Mouse (Mus musculus) central nervous system, embryonic 18 days (tissue): Measurements from ENCODE around the gene Med1. TPM values are rescaled to one million over a fixed set of nuclear protein-coding genes. Genes with fewer than 3 reads are reported as not detected.

Source experiments
- polyA plus RNA-seq: library from polyadenylated mRNA; depleted of rRNA; stranded (reverse); fragments of >200 nt; gene quantifications from 2 replicates; pipeline ENCODE4 v1.2.3, GENCODE M21; 2012; rRNA removed

The Med1 gene
- 28.4 and 28.8 TPM in 2 replicates for polyA plus RNA-seq

GRCm38 (mm10) chr11:98192901-98193805 is at the start of gene Med1:
Gene Med1, minus strand, starts transcription at chr11:98193293.

GRCm38 (mm10) chr11:98202641-98203350 is 9.7 kb upstream of the Med1 start, which contains the start of gene Cdk12:
Gene Cdk12, plus strand, starts transcription at chr11:98203059.

GRCm38 (mm10) chr11:98149786-98150624 is 43.1 kb downstream of the Med1 start, which contains the start of gene Fbxl20:
Gene Fbxl20, minus strand, starts transcription at chr11:98150403.

Other genes starting within 250 kb of the Med1 start
- gene Plxdc1, start 206.8 kb downstream of the Med1 start, polyA plus RNA-seq = 1.9 and 2.0 TPM in 2 replicates
- gene Arl5c, start 197.1 kb downstream of the Med1 start, polyA plus RNA-seq = 2.5 and 2.6 TPM in 2 replicates
- 66.5 and 74.5 TPM in 2 replicates for gene Cacnb1, start 170.3 kb downstream of the Med1 start, polyA plus RNA-seq
- gene Rpl19, start 166.6 kb downstream of the Med1 start, polyA plus RNA-seq = 1,228 and 1,257 TPM in 2 replicates
- 3.4 and 5.6 TPM in 2 replicates for gene Stac2, start 139.8 kb downstream of the Med1 start, polyA plus RNA-seq
- 23.2 and 24.2 TPM in 2 replicates for gene Fbxl20, start 42.9 kb downstream of the Med1 start, polyA plus RNA-seq
- gene Cdk12, start 9.8 kb upstream of the Med1 start, polyA plus RNA-seq = 16.0 and 16.2 TPM in 2 replicates
- 66.9 and 87.9 TPM in 2 replicates for gene Neurod2, start 136.4 kb upstream of the Med1 start, polyA plus RNA-seq
- gene Ppp1r1b, start 155.1 kb upstream of the Med1 start, polyA plus RNA-seq = 35.9 and 57.7 TPM in 2 replicates
- 57.5 and 63.6 TPM in 2 replicates for gene Stard3, start 165.1 kb upstream of the Med1 start, polyA plus RNA-seq
- 0.31 and 3.6 TPM in 2 replicates for gene Tcap, start 190.5 kb upstream of the Med1 start, polyA plus RNA-seq
- gene Pnmt, start 193.2 kb upstream of the Med1 start, polyA plus RNA-seq = 1.5 and 1.6 TPM in 2 replicates
- gene Pgap3, start 207.2 kb upstream of the Med1 start, polyA plus RNA-seq = 10.6 and 11.1 TPM in 2 replicates
- gene Erbb2, start 219.2 kb upstream of the Med1 start, polyA plus RNA-seq = 4.1 and 4.2 TPM in 2 replicates
- gene Mien1, start 245.7 kb upstream of the Med1 start, polyA plus RNA-seq = 186 and 206 TPM in 2 replicates